Comparison of ENCODE assay signal across 8 mouse cellular contexts in genomic region chr3:129214666-129215161, GRCm38 (mm10). TPM values are rescaled to one million over a fixed set of nuclear protein-coding genes. Genes with fewer than 3 reads are reported as not detected.
DNase-seq lines count a peak whose midpoint lies in the region; ATAC-seq and TF ChIP-seq lines count a peak whose summit lies in the region.

No protein-coding gene starts in this region.

- peaks cover 33% of the 10 kb centered on the region for H3K4me1 ChIP-seq in lung, embryonic 15.5 days
- peaks cover 11% of the 10 kb centered on the region for H3K4me1 ChIP-seq in lung, adult 2 months (ENCODE audit: control insufficient read depth, insufficient read depth, low read length)
- no peaks in the 10 kb centered on the region; the same call in 1 of the 2 replicates for H3K4me1 ChIP-seq in embryonic fibroblast, embryonic 13.5 days (ENCODE audit: control insufficient read depth, insufficient read depth, low read length)
- peaks cover 34% of the 10 kb centered on the region for H3K4me1 ChIP-seq in limb, embryonic 13.5 days
- no peaks in the 10 kb centered on the region for H3K4me1 ChIP-seq in small intestine, adult 2 months (ENCODE audit: control insufficient read depth, insufficient read depth, insufficient read length, low read length)

- WGBS in lung, embryonic 15.5 days: under 1% methylated on average over 31 of the region's 31 CpGs
- 2% methylated on average over 31 of the region's 31 CpGs for WGBS in lung, adult 2 months
- WGBS in limb, embryonic 13.5 days: under 1% methylated on average over 31 of the region's 31 CpGs
- WGBS in small intestine, adult 2 months: 3% methylated on average over 31 of the region's 31 CpGs

- no peak for ATAC-seq in lung, embryonic 15.5 days (ENCODE audit: borderline replicate concordance, extremely low read depth, low FRiP score, low TSS enrichment)
- no peak for ATAC-seq in limb, embryonic 13.5 days (ENCODE audit: low FRiP score, low read depth)

- H3K36me3 ChIP-seq in lung, embryonic 15.5 days: no peaks in the 10 kb centered on the region
- no peaks in the 10 kb centered on the region for H3K36me3 ChIP-seq in limb, embryonic 13.5 days
- no peaks in the 10 kb centered on the region for H3K36me3 ChIP-seq in small intestine, adult 2 months (ENCODE audit: control insufficient read depth, insufficient read depth, low read length)

- H3K9ac ChIP-seq in lung, embryonic 15.5 days: no peak overlapping the region
- H3K9ac ChIP-seq in limb, embryonic 13.5 days: peak overlapping the region; percentile 59

- DNase-seq in lung, adult 2 months: no peak
- no peak for DNase-seq in left cerebral cortex, adult 8-10 months (ENCODE audit: low spot score in 2 of 2)
- DNase-seq in left cerebral cortex, postnatal 36 days (ENCODE audit: low spot score in 2 of 2): no peak
- no peak for DNase-seq in adrenal gland, adult (ENCODE audit: inconsistent age in 2 of 2, low spot score in 1 of 2)

- intact Hi-C loops in left cerebral cortex, postnatal 36 days (cut with DNase I): loop anchor here (5.0 kb wide), 1 partner anchor 1582 kb away; the partner anchor contains the start of gene Neurog2

- no peaks in the 10 kb centered on the region for H3K9me3 ChIP-seq in lung, embryonic 15.5 days
- no peaks in the 10 kb centered on the region for H3K9me3 ChIP-seq in limb, embryonic 13.5 days

- no peak overlapping the region for H3K27ac ChIP-seq in lung, embryonic 15.5 days
- no peak overlapping the region for H3K27ac ChIP-seq in embryonic fibroblast, embryonic 13.5 days (ENCODE audit: insufficient read depth, low read length)
- no peak overlapping the region for H3K27ac ChIP-seq in limb, embryonic 13.5 days
- H3K27ac ChIP-seq in small intestine, adult 2 months (ENCODE audit: insufficient read depth, low read depth, low read length): peak overlapping the region; percentile 39

- peak overlapping the region; percentile 53 for H3K4me3 ChIP-seq in lung, embryonic 15.5 days
- no peak overlapping the region for H3K4me3 ChIP-seq in lung, adult 2 months (replicated peaks; ENCODE audit: extremely low read depth, low read depth, low read length)
- peak overlapping the region; percentile 69 for H3K4me3 ChIP-seq in embryonic fibroblast, embryonic 13.5 days (ENCODE audit: insufficient read depth, low read length)
- peak overlapping the region; percentile 56 for H3K4me3 ChIP-seq in limb, embryonic 13.5 days
- peak overlapping the region; percentile 75 for H3K4me3 ChIP-seq in small intestine, adult 2 months (ENCODE audit: low read depth, low read length)

- no peak for TF ChIP-seq CTCF in lung, adult 2 months (IDR thresholded peaks at IDR 0.05; ENCODE audit: insufficient read depth, low read length)
- no peak for TF ChIP-seq CTCF in embryonic fibroblast, embryonic 13.5 days (IDR thresholded peaks at IDR 0.05; ENCODE audit: borderline replicate concordance, insufficient read depth, low read length)
- no peak for TF ChIP-seq CTCF in small intestine, adult 2 months (IDR thresholded peaks at IDR 0.05; ENCODE audit: extremely low read depth, insufficient read length, insufficient replicate concordance, low read depth, low read length)

- peaks cover 97% of the 10 kb centered on the region for H3K27me3 ChIP-seq in lung, embryonic 15.5 days
- H3K27me3 ChIP-seq in limb, embryonic 13.5 days: peaks cover 92% of the 10 kb centered on the region
- peaks cover 8% of the 10 kb centered on the region for H3K27me3 ChIP-seq in small intestine, adult 2 months (ENCODE audit: control insufficient read depth, insufficient read depth, low read length)

- no peak for TF ChIP-seq POLR2A in lung, adult 2 months (IDR thresholded peaks at IDR 0.05; ENCODE audit: borderline replicate concordance, extremely low read depth, low read depth, low read length)
- TF ChIP-seq POLR2A in embryonic fibroblast, embryonic 13.5 days (IDR thresholded peaks at IDR 0.05; ENCODE audit: low read depth, low read length): no peak
- no peak for TF ChIP-seq POLR2A in small intestine, adult 2 months (IDR thresholded peaks at IDR 0.05; ENCODE audit: low read depth, low read length)

- peak overlapping the region; percentile 95 for H3K4me2 ChIP-seq in lung, embryonic 15.5 days
- peak overlapping the region; percentile 92 for H3K4me2 ChIP-seq in limb, embryonic 13.5 days (replicated peaks)

RNA-seq across cellular contexts. Expression of gene Pitx2, which starts 15.0 kb away (rescaled TPM):
- 3.0 and 6.3 TPM in 2 replicates for polyA plus RNA-seq in lung, embryonic 15.5 days (2015; fragmentation: Nextera tagmentation; extraction: Ambion mirVana)
- 0.96 and 2.1 TPM in 2 replicates for polyA plus RNA-seq in lung, adult 2 months (2012; rRNA removed)
- polyA plus RNA-seq in embryonic fibroblast, embryonic 13.5 days (2011; ENCODE audit: insufficient read length, low read depth, missing spikeins): 3.0 and 3.6 TPM in 2 replicates
- polyA plus RNA-seq in limb, embryonic 13.5 days (2015; fragmentation: Nextera tagmentation; extraction: Ambion mirVana): 21.2 and 26.3 TPM in 2 replicates
- polyA plus RNA-seq in small intestine, adult 2 months (2012; rRNA removed): 4.4 and 23.8 TPM in 2 replicates
- total RNA-seq in left cerebral cortex, adult 8-10 months (2022): not detected
- not detected for total RNA-seq in left cerebral cortex, postnatal 36 days (2021)
